Mouse (Mus musculus) gastrocnemius, postnatal 25 days (tissue): ENCODE data around the gene Rps13. TPM values are rescaled to one million over a fixed set of nuclear protein-coding genes. Genes with fewer than 3 reads are reported as not detected.
A peak's percentile ranks its signal among the peaks of the same experiment; 100 is the strongest.
"Not testable (repeated sequence)": the region's sequence is repeated elsewhere in the genome, so short reads cannot be mapped to it uniquely, and the experiment has no call there.

Experiments
- DNase-seq: peaks from one replicate; pipeline ENCODE4 v3.0.0; 2022
- long read RNA-seq, 2 experiments: library from polyadenylated mRNA; stranded (forward); transcript quantifications; one replicate each; pipeline ENCODE4 v2.0.0; 2021
- total RNA-seq, 2 experiments: library from RNA; stranded (reverse); gene quantifications; 1 replicate in 1 of 2; 2 replicates in 1 of 2; pipeline ENCODE4 v1.2.3; 2021

The Rps13 gene
- total RNA-seq: 100 to 1,000 TPM; 232 to 233 TPM
- long read RNA-seq, experiment 1, transcript Rps13-201 (6 exons, 589 nt): major isoform, 187 of 193 reads
- long read RNA-seq, experiment 1, partial matches to known transcripts: 2 of 193 reads
- long read RNA-seq, experiment 1, other reads (novel, unspliced or antisense): 4 of 193 reads
- long read RNA-seq, experiment 2, transcript Rps13-201 (6 exons, 589 nt): major isoform, 107 of 116 reads
- long read RNA-seq, experiment 2, partial matches to known transcripts: 2 of 116 reads
- long read RNA-seq, experiment 2, other reads (novel, unspliced or antisense): 2 of 116 reads

- DNase-seq: peak; percentile 96
Measured at GRCm38 (mm10) chr7:116333713-116334668, at the start of gene Rps13. TSS of gene Rps13 (minus strand) at chr7:116334195.

- not testable (repeated sequence) for DNase-seq
Measured at GRCm38 (mm10) chr7:116379181-116379580, 45.2 kb upstream of the Rps13 start.

GRCm38 (mm10) chr7:116374284-116374683 is 40.3 kb upstream of the Rps13 start:
- no peak for DNase-seq

- DNase-seq: peak; percentile 28
Measured at GRCm38 (mm10) chr7:116336226-116336625, 2.2 kb upstream of the Rps13 start.

GRCm38 (mm10) chr7:116335133-116335532 is 1.1 kb upstream of the Rps13 start:
- DNase-seq: no peak

GRCm38 (mm10) chr7:116334669-116335038 is 659 bp upstream of the Rps13 start:
- DNase-seq: no peak

- DNase-seq: no peak
Measured at GRCm38 (mm10) chr7:116331246-116331645, 2.7 kb downstream of the Rps13 start.

GRCm38 (mm10) chr7:116329858-116330257 is 4.1 kb downstream of the Rps13 start:
- no peak for DNase-seq

GRCm38 (mm10) chr7:116328777-116329176 is 5.2 kb downstream of the Rps13 start:
- no peak for DNase-seq

- DNase-seq: no peak
Measured at GRCm38 (mm10) chr7:116327901-116328300, 6.1 kb downstream of the Rps13 start.

- peak; percentile 47 for DNase-seq
Measured at GRCm38 (mm10) chr7:116323331-116323964, 10.5 kb downstream of the Rps13 start.

- DNase-seq: no peak
Measured at GRCm38 (mm10) chr7:116309456-116309855, 24.5 kb downstream of the Rps13 start.

- DNase-seq: no peak
Measured at GRCm38 (mm10) chr7:116308632-116308991, 25.4 kb downstream of the Rps13 start.

- DNase-seq: peak; percentile 20
Measured at GRCm38 (mm10) chr7:116307871-116308631, 25.9 kb downstream of the Rps13 start, which contains the start of gene Plekha7. TSS of gene Plekha7 (minus strand) at chr7:116308376.

GRCm38 (mm10) chr7:116307099-116307870 is 26.7 kb downstream of the Rps13 start:
- DNase-seq: peak; percentile 59

GRCm38 (mm10) chr7:116306601-116307000 is 27.4 kb downstream of the Rps13 start:
- DNase-seq: no peak

GRCm38 (mm10) chr7:116301661-116302311 is 32.2 kb downstream of the Rps13 start:
- peak; percentile 61 for DNase-seq

- no peak for DNase-seq
Measured at GRCm38 (mm10) chr7:116301144-116301543, 32.9 kb downstream of the Rps13 start.

- no peak for DNase-seq
Measured at GRCm38 (mm10) chr7:116298851-116299250, 35.1 kb downstream of the Rps13 start.

GRCm38 (mm10) chr7:116298389-116298788 is 35.6 kb downstream of the Rps13 start:
- no peak for DNase-seq
